Mouse (Mus musculus) hindbrain, embryonic 10.5 days (tissue): ENCODE measurements around the gene Nphp3. TPM values are rescaled to one million over a fixed set of nuclear protein-coding genes. Genes with fewer than 3 reads are reported as not detected.

ENCODE experiments used
- DNase-seq: peaks from one replicate; pipeline ENCODE4 v3.0.0-alpha.2; 2017; ENCODE audit warnings: low spot score
- H3K27ac ChIP-seq: fragments of 300-500 bp; sonication (generic); 2 replicates; pipeline ENCODE4 v1.5.1; 2016; ENCODE audit warnings: mild to moderate bottlenecking, moderate library complexity
- H3K27me3 ChIP-seq: fragments of 300-500 bp; sonication (generic); 2 replicates; pipeline ENCODE4 v1.6.1; 2016; ENCODE audit warnings: mild to moderate bottlenecking; ENCODE audit not compliant: poor library complexity, insufficient read depth, severe bottlenecking
- H3K36me3 ChIP-seq: fragments of 300-500 bp; sonication (generic); 2 replicates; pipeline ENCODE4 v1.6.1; 2016; ENCODE audit warnings: mild to moderate bottlenecking, moderate library complexity
- H3K4me1 ChIP-seq: fragments of 300-500 bp; sonication (generic); replicated peaks from 2 replicates; pipeline ENCODE4 v1.6.1; 2016; ENCODE audit warnings: mild to moderate bottlenecking
- H3K4me3 ChIP-seq: fragments of 300-500 bp; sonication (generic); 2 replicates; pipeline ENCODE4 v1.5.1; 2016; ENCODE audit warnings: mild to moderate bottlenecking, moderate library complexity
- H3K9me3 ChIP-seq: fragments of 300-500 bp; sonication (generic); 2 replicates; pipeline ENCODE4 v1.6.1; 2016; ENCODE audit warnings: mild to moderate bottlenecking, moderate library complexity
- WGBS: fragments of 180-500 bp; shearing (Covaris S2); methylation state at CpG from one replicate; pipeline ENCODE4 v1.1.7; 2016; 5-methylcytosine and 5-hydroxymethylcytosine counted together
- polyA plus RNA-seq: library from polyadenylated mRNA; unstranded; fragments of >200 nt; fragmentation: Nextera tagmentation; extraction: Ambion mirVana; gene quantifications from 2 replicates; pipeline ENCODE4 v1.2.1, GENCODE M21; 2016

Gene Nphp3
- polyA plus RNA-seq, 1 experiment from 2014 or later = 4.1 TPM

GRCm38 (mm10) chr9:104070863-104071604 lies 68.7 kb downstream of the Nphp3 start:
- no peak for DNase-seq
- H3K27ac ChIP-seq = no peak overlapping the region
- no peaks in the 10 kb centered on the region for H3K4me1 ChIP-seq
- WGBS = 83% methylated on average over 8 of the region's 8 CpGs
- no peaks in the 10 kb centered on the region for H3K36me3 ChIP-seq
- H3K4me3 ChIP-seq = no peak overlapping the region
- H3K9me3 ChIP-seq = no peaks in the 10 kb centered on the region
- H3K27me3 ChIP-seq = no peaks in the 10 kb centered on the region

DNA sequence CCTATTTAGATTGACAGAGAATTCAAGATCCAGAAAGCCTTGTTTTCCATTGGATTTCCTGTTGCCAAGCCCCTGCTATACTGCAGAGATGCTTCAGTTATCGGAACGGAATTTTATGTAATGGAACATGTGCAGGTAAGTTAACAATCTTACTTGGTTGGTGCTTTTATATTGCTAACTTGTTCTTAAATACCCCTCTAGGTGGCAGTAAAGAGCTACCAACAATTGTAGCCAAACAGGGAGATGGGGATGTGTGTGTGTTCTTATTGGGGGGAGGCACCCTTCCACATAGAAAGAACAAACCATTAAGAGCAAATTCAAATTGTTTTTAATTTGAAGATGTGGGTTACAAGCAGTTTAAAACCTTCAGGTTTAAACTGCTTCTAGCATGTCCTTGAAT lies 73.5 kb downstream of the Nphp3 start:
- no peaks in the 10 kb centered on the region for H3K36me3 ChIP-seq
- no peak overlapping the region for H3K4me3 ChIP-seq
- WGBS = 70% methylated on average over 2 of the region's 2 CpGs
- H3K9me3 ChIP-seq = no peaks in the 10 kb centered on the region
- DNase-seq = no peak
- no peaks in the 10 kb centered on the region for H3K4me1 ChIP-seq
- no peaks in the 10 kb centered on the region for H3K27me3 ChIP-seq
- no peak overlapping the region for H3K27ac ChIP-seq

DNA sequence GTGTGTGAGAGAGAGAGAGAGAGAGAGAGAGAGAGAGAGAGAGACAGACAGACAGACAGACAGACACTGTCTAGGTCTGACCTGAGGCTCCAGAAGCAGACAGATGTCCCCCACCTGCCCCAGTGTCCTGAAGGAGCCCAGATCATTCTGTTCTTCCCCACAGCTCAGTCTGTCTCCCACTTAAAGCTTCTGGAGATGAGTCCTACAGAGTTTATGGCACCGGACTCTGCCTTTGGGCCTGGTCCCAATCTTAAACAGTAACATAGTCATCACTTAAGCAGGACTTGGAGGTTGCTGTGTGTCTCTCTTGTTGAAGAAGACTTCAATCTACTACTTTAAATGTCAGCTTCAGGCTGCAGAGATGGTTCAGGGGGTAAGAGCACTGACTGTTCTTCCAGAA lies 76.4 kb downstream of the Nphp3 start:
- Histone ChIP-seq H3K4me1 (no peaks in the 10 kb centered on the region), H3K36me3 (no peaks in the 10 kb centered on the region), H3K27ac (no peak overlapping the region), H3K27me3 (no peaks in the 10 kb centered on the region), H3K9me3 (no peaks in the 10 kb centered on the region), H3K4me3 (no peak overlapping the region)
- no peak for DNase-seq
- WGBS = 93% methylated on average over 1 of the region's 1 CpGs

DNA sequence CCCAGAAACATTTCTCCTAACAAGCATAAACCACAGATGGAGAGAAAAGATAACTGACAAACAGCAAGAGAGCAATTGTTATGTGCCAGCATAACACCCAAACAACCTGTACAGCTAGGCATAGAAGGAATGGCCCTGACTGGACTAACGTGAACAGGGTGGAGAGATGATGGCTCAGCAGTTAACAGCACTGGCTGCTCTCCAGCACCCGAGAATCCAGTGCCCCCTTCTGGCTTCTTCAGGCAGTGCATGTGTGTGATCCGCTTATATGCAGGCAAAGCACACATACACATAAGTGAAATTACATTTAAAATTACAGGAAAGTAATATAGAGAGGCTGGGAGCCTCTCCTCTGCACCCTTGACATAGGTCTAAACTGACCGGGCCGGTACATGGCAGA lies 77.0 kb downstream of the Nphp3 start:
- Histone ChIP-seq H3K27me3 (no peaks in the 10 kb centered on the region), H3K27ac (no peak overlapping the region), H3K9me3 (no peaks in the 10 kb centered on the region), H3K36me3 (no peaks in the 10 kb centered on the region), H3K4me1 (no peaks in the 10 kb centered on the region), H3K4me3 (no peak overlapping the region)
- 55% methylated on average over 5 of the region's 5 CpGs for WGBS
- peak; percentile 59 for DNase-seq

- Histone ChIP-seq H3K4me3 (no peak overlapping the region), H3K27me3 (no peaks in the 10 kb centered on the region), H3K36me3 (no peaks in the 10 kb centered on the region), H3K9me3 (no peaks in the 10 kb centered on the region), H3K4me1 (no peaks in the 10 kb centered on the region), H3K27ac (no peak overlapping the region)
- no peak for DNase-seq
- WGBS = 78% methylated on average over 3 of the region's 3 CpGs
Observed at GRCm38 (mm10) chr9:104080038-104080437, 77.7 kb downstream of the Nphp3 start.

DNA sequence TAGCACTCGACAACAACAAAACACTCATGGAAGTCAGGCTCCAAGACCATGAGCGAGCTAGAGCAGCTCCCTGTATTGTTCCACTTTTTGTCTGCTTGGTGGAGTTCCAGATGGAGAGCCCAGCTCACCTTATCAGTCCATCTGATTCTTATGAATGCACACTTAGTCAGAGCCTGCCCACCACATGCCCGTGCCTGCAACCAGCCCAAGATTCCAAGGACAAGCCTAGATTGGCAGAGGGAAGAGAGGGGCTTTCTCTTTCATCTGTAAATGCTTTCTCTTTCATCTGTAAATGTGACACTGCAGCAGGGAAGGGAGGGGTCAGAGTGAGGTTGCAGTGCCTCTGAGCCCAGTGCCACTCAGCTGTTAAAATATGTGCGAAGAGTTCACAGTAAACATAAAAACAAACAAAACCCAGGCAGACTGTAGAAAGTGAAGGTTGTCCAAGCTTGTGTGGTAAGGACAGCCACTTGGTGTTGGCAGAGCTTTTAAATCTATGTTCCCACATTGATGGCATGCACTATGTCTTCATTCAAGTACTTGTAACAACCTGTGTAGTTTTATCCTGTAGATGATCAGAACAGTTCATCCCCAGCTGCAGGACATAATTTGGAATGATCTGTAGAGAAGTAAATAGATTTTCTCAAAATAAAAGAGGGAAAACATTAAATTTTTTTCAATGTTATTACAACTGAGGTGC lies 83.5 kb downstream of the Nphp3 start:
- DNase-seq = no peak
- no peak overlapping the region for H3K4me3 ChIP-seq
- H3K27me3 ChIP-seq = no peaks in the 10 kb centered on the region
- no peak overlapping the region for H3K27ac ChIP-seq
- H3K4me1 ChIP-seq = no peaks in the 10 kb centered on the region
- no peaks in the 10 kb centered on the region for H3K36me3 ChIP-seq
- no peaks in the 10 kb centered on the region for H3K9me3 ChIP-seq
- WGBS = 65% methylated on average over 4 of the region's 4 CpGs

DNA sequence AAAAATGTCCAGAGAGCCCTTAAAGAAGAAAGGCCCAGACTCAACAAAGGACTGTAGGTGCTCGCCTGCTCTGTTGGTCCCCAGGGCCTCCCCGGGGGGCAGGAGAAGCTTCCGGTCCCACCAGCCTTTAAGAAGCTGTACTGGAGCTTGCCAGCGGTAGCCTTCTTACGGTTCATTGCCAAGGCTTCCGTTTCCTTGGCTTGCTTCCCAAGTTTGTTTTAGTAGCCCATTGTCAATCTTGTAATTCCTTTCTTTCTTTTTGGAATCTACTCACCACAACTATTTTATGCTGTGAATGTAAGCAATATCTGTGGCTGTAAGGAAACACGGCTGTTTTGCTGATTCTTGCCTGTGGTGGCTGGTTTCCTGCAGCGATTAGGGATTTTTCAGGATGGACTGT lies 86.2 kb downstream of the Nphp3 start:
- no peak overlapping the region for H3K27ac ChIP-seq
- H3K4me3 ChIP-seq = no peak overlapping the region
- H3K9me3 ChIP-seq = no peaks in the 10 kb centered on the region
- H3K27me3 ChIP-seq = no peaks in the 10 kb centered on the region
- H3K4me1 ChIP-seq = no peaks in the 10 kb centered on the region
- WGBS = 86% methylated on average over 8 of the region's 8 CpGs
- H3K36me3 ChIP-seq = no peaks in the 10 kb centered on the region
- DNase-seq = no peak

- Histone ChIP-seq H3K27ac (no peak overlapping the region), H3K4me3 (no peak overlapping the region), H3K4me1 (no peaks in the 10 kb centered on the region), H3K27me3 (no peaks in the 10 kb centered on the region), H3K9me3 (no peaks in the 10 kb centered on the region), H3K36me3 (no peaks in the 10 kb centered on the region)
- DNase-seq = no peak
- 95% methylated on average over 5 of the region's 5 CpGs for WGBS
Observed at GRCm38 (mm10) chr9:104092945-104093344, 90.6 kb downstream of the Nphp3 start.

Other genes starting within 250 kb of the Nphp3 start
- gene Tmem108, start 240.7 kb upstream of the Nphp3 start, polyA plus RNA-seq = 14.3 and 20.1 TPM in 2 replicates
- gene Gm28305, start 38.1 kb downstream of the Nphp3 start, polyA plus RNA-seq = not detected in 2 replicates
- gene Uba5, start 60.6 kb downstream of the Nphp3 start, polyA plus RNA-seq = 42.9 and 47.4 TPM in 2 replicates
- 8.2 and 10.0 TPM in 2 replicates for gene Acad11, start 60.8 kb downstream of the Nphp3 start, polyA plus RNA-seq
- gene Ackr4, start 124.4 kb downstream of the Nphp3 start, polyA plus RNA-seq = 0.26 and 0.42 TPM in 2 replicates